Mouse (Mus musculus) spleen, postnatal 4 days (tissue): ENCODE measurements around the gene Laptm4a.

Experiments used
- DNase-seq, 2 experiments: peaks; one replicate each; pipeline ENCODE4 v3.0.0; 2022; ENCODE audit warnings: low spot score in 2 of 2

Laptm4a gene

DNA sequence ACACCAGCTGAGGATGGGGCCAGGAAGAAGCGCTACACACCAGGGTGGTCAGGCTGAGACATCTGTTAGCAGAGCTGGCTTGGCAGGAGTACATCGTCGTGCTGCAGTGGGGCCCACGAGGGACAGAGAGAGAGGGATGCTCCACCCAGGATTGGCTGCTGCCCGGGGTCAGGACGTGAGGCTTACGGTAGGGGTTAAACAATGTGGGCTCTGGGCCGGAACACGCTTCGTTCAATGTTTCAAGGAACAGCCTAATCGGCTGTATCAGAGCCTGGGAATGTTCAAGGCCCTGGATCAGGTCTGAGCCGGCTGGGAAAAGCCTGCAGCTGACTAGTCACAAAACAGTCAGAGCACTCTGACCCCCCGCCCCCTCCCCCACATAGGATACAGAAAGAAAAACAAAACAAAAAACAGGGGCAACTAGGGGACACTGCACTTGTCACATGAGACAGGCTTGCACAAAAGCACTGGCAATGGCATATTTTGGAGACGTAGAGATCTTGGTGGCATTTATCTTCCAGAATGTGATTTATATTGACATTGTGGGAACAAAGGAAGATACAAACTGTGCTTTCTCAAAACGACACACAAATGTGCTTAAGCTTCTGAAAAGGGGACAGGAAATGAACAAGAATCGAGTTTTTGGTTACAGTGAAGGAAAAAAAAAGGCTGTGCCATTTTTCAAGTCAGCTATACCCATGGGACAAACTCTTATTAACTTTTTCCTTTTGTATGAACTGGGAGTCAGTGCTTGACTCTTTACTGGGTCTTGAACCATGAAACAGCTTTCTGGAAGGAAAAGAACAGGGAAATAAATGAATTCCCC, 8.4 kb upstream of the Laptm4a start:
- no peak for DNase-seq

DNA sequence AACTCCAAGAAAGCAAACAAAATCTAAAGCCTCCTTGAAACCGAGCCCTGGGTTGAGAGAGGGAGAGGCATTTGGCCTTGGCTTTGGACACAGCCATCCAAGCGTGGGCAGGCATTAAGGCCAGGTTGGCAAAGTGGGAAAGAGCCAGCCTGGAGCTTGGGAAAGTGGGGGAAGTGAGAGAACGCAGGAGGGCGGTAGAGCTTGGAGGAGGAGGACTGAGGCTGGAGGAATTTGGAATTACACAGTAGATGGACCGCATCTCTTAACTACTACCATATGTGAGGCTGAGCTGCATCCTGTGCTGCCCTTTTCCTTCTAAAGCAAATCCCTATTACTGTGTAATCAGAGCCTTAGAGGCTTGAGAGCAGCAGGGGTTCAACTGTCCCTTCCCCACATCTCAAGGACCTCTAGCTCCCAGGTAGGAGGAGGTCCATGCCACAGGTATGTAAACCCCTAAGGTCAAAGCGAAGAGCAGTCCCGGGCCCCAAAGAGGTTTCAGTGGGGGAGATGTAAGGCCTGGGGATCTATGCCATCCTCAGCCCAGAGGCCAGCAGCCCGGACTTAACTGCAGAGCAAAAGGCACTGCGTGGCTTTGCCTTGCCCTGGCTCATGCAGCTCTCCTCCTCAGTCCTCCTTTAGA, 7.6 kb upstream of the Laptm4a start:
- no peak for DNase-seq

- no peak for DNase-seq
Measured at GRCm38 (mm10) chr12:8916378-8916777, 5.1 kb upstream of the Laptm4a start.

DNA sequence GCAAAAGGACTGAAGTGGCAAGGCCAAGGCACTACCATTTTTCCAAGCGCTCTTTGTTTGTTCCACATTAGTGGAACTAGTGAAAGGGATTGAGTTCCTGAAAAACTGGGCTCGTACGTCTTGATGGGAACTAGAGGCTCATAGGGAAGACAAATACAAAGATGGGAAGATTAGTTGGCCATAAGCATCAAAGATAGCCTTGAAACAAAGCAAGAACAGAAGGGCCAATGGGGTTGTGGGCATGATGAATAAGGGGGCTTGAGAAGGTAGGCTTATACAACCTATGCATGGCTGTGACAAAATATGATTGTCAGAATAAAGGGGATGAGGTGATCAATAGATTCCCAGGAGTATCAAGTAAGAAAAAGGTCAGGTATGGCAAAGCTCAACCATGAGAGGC, 2.2 kb upstream of the Laptm4a start:
- no peak for DNase-seq

- DNase-seq, result no peak
Measured at GRCm38 (mm10) chr12:8920996-8921393, 469 bp upstream of the Laptm4a start.

- no peak for DNase-seq
Measured at GRCm38 (mm10) chr12:8922369-8923124, 1.1 kb downstream of the Laptm4a start.

- peak; percentile 50 to 62 for DNase-seq
Measured at GRCm38 (mm10) chr12:8923125-8923410, 1.6 kb downstream of the Laptm4a start.

- no peak for DNase-seq
Measured at GRCm38 (mm10) chr12:8923603-8924002, 2.1 kb downstream of the Laptm4a start.

DNA sequence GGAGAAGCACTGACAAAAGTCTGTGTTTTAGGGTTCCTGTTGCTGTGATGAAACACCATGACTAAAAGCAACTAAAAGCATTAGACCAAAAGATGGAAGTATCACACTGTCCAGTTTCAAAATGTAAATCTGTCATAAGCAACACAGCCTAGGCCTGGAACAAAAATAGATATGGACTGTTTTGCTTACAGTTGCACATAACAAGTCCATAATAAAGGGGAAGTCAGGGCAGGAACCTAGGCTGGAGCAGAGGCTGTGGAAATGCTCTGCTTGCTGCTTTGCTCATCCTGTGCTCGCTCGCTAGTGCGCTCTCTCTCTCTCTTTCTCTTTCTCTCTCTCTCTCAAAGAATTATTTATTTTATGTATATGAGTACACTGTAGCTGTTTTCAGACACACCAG, 6.2 kb downstream of the Laptm4a start:
- no peak for DNase-seq

DNA sequence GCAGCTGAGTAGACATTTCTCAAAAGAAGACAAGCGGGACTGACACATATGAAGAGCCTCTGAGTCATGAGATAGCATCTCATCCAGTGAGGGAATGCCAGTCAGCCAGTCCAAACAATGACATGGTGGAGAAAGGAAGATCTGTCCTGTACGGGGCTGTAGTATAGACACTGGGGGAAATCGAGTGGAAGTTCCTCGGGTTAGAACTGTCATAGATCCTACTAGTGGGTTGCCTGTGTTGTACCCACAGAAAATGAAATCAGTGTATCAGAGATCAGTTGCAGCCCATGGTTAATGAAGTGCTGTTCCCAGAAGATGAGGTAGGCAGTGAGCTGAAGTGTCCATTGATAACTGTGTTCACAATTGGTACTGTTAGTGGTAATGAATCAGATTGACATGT, 7.3 kb downstream of the Laptm4a start:
- DNase-seq, result no peak

- DNase-seq, result no peak
Measured at GRCm38 (mm10) chr12:8931083-8931482, 9.6 kb downstream of the Laptm4a start.

DNA sequence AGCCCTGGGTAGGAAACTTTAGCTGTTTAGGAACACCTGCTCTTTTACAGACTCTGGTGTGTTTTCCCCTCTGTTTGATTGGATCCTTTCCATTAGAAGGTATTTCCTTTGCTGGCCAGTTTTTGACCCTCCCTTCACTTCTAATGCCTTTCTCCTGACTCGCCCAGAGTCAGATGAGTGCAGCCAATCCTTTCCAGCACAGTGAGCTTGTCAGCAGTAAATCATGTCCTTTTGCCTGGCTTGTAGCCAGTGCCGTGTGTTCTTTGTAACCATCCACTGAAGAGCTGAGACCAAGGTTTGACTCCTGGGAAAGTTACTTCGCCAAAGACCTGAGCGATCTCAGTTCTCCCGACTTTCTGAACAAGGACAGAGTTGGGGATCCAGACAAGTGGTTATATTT, 13.9 kb downstream of the Laptm4a start:
- no peak for DNase-seq

- DNase-seq, result peak in 1 of 2 experiments; percentile 66
Measured at GRCm38 (mm10) chr12:8936210-8936609, 14.7 kb downstream of the Laptm4a start.

GRCm38 (mm10) chr12:8939490-8939889, 18.0 kb downstream of the Laptm4a start:
- no peak for DNase-seq

GRCm38 (mm10) chr12:8940011-8941005, 18.8 kb downstream of the Laptm4a start:
- DNase-seq, result no peak

DNA sequence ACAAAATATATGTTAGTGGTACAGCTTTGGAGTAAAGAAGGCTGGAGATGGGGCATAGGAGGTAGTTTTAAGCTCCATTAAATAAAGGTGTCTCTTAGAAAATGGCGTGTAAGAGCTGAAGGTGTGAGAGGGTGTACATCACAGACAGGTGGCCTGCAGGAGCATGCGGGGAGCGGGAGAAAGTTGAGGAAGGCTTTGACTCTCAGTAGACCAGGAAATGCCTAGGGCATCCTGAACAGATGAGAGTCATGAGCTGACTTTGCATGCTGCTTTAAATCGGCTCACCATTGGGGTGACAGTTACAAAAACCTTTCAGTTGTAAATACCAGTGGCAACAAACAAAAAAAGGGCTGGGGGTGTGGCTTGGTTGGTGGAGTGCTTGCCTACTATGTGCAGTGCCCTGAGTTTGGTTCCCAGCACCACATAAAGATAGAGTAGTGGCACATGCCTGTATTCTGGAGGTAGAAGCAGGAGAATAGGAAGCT, 19.7 kb downstream of the Laptm4a start:
- no peak for DNase-seq

DNA sequence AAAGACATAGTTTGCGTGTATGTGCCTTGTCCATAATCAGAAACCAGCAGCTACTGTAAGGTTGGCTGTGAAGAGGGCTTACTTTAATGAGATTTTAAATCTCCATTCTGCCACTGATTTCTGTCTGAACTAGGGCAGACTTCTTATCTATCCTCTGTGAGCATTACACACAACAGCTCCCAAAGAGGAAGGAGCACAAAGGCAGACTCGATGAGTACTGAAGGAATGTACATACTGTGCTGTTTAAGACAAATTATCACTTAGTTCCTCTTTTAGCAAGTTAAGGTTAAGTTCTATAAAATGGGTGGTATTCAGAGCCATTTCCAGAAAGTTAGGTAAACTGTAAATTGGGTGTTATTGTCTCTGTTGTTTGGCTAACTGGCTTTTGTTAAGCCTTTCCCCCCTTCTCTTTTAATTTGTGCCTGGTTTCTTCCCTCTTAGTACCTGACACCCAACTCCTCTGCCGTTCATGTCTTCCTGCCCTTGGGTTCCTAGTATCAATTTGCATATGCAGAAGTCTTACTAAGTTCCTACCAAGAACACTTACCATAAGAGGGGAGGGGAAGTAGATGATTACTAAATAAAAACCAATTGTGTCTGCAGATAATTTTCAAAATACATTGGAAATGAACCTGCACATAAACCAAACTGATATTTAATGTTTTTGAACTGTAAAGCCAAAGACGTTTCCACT, 20.4 kb downstream of the Laptm4a start:
- no peak for DNase-seq

GRCm38 (mm10) chr12:8947163-8947562, 25.7 kb downstream of the Laptm4a start:
- no peak for DNase-seq

GRCm38 (mm10) chr12:8947714-8948464, 26.4 kb downstream of the Laptm4a start, which contains the start of gene Matn3:
TSS of gene Matn3 (plus strand) at chr12:8947929.
- peak; percentile 42 to 74 for DNase-seq

GRCm38 (mm10) chr12:8953136-8953535, 31.7 kb downstream of the Laptm4a start:
- DNase-seq, result no peak
